Mouse (Mus musculus) cerebellum, adult 18-20 months (tissue): ENCODE results near the gene Olfr344.

Experiments
- DNase-seq, 2 experiments: peaks; one replicate each; pipeline ENCODE4 v3.0.0; 2021

Gene Olfr344

DNA sequence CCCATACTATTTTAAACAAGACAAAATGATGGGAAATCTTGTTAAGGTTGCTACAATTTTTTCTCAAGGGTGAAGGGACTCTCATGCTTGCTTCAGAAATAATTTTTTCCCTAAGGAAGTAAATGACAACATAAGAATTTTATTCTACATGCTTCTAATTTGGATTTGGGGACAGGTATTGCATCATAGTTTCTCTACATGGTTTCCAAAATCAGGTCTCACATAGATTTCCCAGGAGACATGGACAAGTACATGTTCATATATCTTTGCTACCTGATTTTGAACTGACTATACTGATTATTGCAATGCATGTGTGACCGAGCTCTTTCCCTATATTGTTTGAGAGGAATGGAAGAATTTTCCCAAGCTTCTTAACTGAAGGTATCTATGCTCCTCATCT is at the start of gene Olfr344:
TSS of gene Olfr344 (plus strand) at position 301 of the 400 bp plus-strand sequence.
- no peak for DNase-seq

DNA sequence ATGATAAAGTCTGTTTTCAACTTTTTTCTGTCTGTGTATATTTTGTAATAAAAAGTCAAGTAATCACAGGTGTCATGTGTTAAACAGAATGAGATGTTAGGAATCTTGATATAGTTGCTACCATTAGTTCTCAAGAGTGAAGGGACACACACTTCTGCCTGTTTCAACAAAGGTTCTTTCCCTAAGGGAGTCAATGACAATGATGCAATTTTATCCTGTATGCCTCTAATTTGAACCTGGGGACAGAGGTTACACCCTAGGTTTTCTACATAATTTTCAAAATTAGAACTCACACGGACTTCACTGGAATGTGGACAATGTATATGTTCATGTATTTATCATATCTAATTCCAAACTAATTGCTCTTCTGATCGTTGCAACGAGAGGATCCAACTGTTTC is 41.8 kb upstream of the Olfr344 start, which contains the start of gene Olfr342:
TSS of gene Olfr342 (plus strand) at position 301 of the 400 bp plus-strand sequence.
- DNase-seq: no peak

DNA sequence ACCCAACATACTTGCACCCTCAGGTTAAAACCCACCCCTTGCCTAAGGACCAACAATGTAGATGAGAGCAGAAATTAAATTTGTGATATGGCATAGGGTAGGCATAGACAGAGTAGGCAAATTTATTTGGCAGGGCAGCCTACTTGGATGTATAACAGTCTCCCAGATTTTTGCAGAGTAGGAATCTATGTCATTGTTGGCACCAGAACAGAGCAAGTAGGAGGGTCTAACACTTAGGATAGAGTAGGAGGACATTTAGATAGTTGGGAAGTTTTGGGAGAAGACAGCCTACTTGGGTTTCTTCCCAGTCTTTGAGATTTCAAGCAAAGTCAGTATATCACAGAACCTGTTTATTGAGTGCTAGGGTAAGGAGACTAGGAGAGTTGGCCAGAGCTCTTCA is 1.3 kb upstream of the Olfr344 start:
- no peak for DNase-seq

DNA sequence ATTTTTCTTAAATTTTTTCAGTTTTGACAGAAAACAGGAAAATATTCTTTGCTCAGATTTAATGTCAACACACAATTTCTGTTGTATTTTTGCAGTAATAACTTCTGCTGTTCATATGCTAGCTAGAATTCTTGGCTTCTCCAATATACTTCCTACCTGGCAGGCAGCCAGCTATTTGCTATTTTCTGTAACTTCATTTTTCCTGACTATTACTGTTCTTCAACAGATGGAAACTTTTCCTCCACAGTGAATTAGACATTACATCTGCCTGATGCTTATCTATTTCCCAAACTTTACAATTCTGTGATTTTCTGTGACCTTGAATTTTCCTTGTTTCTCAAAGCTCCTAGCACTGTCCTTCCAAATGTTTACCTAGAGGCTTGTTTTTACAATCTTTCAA is 560 bp downstream of the Olfr344 start:
- DNase-seq: no peak

DNA sequence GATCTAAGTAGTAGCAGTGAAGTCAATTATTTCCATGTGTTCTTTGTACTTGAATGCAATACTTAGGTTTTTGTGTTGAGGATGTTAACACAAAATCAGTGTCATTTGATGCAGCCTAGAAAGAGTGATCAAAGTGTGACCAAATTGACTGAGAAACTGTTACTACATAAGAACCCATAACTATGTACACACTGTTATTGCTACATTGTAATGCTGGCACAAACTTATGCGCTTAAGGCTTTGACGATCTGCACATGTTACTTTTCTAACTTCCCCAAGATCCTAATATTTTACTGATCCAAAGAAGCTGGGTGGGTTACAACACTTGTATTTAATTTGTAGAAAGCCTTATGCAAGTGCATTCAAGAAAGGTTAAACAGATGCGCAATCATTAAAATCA is 1.4 kb downstream of the Olfr344 start:
- DNase-seq: no peak
